Mouse (Mus musculus): ENCODE measurements at regions not wholly inside any gene's neighbourhood (a gene's known extent, or its start where the extent isn't known, plus 50 kb on each side); places are given as distances from the start of the nearest gene placed in this dataset.

- no peak for TF ChIP-seq MXI1 (IDR thresholded peaks at IDR 0.05; ENCODE audit: low read depth, low read length)
- TF ChIP-seq ZKSCAN1 (IDR thresholded peaks at IDR 0.05; ENCODE audit: borderline replicate concordance, low read depth, low read length): no peak
- no peak for TF ChIP-seq HCFC1 (IDR thresholded peaks at IDR 0.05; ENCODE audit: low read depth, low read length)
- TF ChIP-seq ZMIZ1 (IDR thresholded peaks at IDR 0.05; ENCODE audit: low read depth, low read length): no peak
- TF ChIP-seq MAFK (IDR thresholded peaks at IDR 0.05; ENCODE audit: insufficient replicate concordance, low read length): no peak
- no peak for TF ChIP-seq KAT2A (IDR thresholded peaks at IDR 0.05; ENCODE audit: insufficient replicate concordance, low read length)
- TF ChIP-seq GABPA (IDR thresholded peaks at IDR 0.05; ENCODE audit: insufficient replicate concordance, low read depth, low read length): no peak
- no peak for TF ChIP-seq RCOR1 (conservative IDR thresholded peaks at IDR 0.05; ENCODE audit: low read depth, low read length)
- TF ChIP-seq E2F4 (IDR thresholded peaks at IDR 0.05; ENCODE audit: insufficient replicate concordance, low read depth, low read length): no peak
- TF ChIP-seq ELF1 (IDR thresholded peaks at IDR 0.05; ENCODE audit: low read depth, low read length): no peak
- TF ChIP-seq ETS1 (conservative IDR thresholded peaks at IDR 0.05; ENCODE audit: low read depth, low read length): no peak
- dilution Hi-C loops (cut with MboI; ENCODE audit: extremely low pct_ligation_motif_present, extremely low pct_unique_long_range_greater_than_20kb, low sequenced_read_pairs) (no loop called here), in situ Hi-C loops (cut with MboI; ENCODE audit: low pct_ligation_motif_present, low pct_unique_long_range_greater_than_20kb, low sequenced_read_pairs) (no loop called here)
- DNase-seq (ENCODE audit: extremely low read depth): no peak
- H3K4me3 ChIP-seq (replicated peaks in 1 of 3; ENCODE audit: low read depth in 2 of 3, low read length in 2 of 3, poor library complexity in 1 of 3): no peak overlapping the region
- H3K79me2 ChIP-seq (replicated peaks; ENCODE audit: control insufficient read depth, extremely low read depth, insufficient read depth, poor library complexity, severe bottlenecking): no peaks in the 10 kb centered on the region
- H3K27me3 ChIP-seq (replicated peaks): no peaks in the 10 kb centered on the region
- H3K9ac ChIP-seq (ENCODE audit: insufficient read depth, low read depth): no peak overlapping the region
- H3K4me1 ChIP-seq (ENCODE audit: control insufficient read depth in 1 of 2, insufficient read depth in 2 of 2): peaks cover 0 to 12% of the 10 kb centered on the region in 2 experiments; a peak in 2 of 4 replicates
- H3K27ac ChIP-seq (ENCODE audit: insufficient read depth, low read depth): no peak overlapping the region
- H3K4me2 ChIP-seq (ENCODE audit: insufficient read depth, low read depth, poor library complexity, severe bottlenecking): no peak overlapping the region
- no peaks in the 10 kb centered on the region for H3K36me3 ChIP-seq (replicated peaks in 1 of 2; ENCODE audit: control insufficient read depth in 1 of 2, insufficient read depth in 1 of 2, low read length in 1 of 2)
- H3K9me3 ChIP-seq (replicated peaks; ENCODE audit: low read length): no peaks in the 10 kb centered on the region
Observed at GRCm38 (mm10) chr19:28190250-28190649, 179.3 kb upstream of the Rfx3 start.

- TF ChIP-seq ZKSCAN1 (IDR thresholded peaks at IDR 0.05; ENCODE audit: borderline replicate concordance, low read depth, low read length) (no peak), CHD2 (IDR thresholded peaks at IDR 0.05; ENCODE audit: low read length) (no peak), ZC3H11A (IDR thresholded peaks at IDR 0.05; ENCODE audit: low read depth, low read length) (no peak), USF1 (IDR thresholded peaks at IDR 0.05; ENCODE audit: low read depth, low read length) (no peak), MXI1 (IDR thresholded peaks at IDR 0.05; ENCODE audit: low read depth, low read length) (no peak), UBTF (IDR thresholded peaks at IDR 0.05; ENCODE audit: low read depth, low read length) (no peak)
- dilution Hi-C loops (cut with MboI; ENCODE audit: extremely low pct_ligation_motif_present, extremely low pct_unique_long_range_greater_than_20kb, low sequenced_read_pairs): no loop called here
Observed at GRCm38 (mm10) chr19:28188363-28188762, 177.4 kb upstream of the Rfx3 start.

More at GRCm38 (mm10) chr19:28188363-28188762, 177.4 kb upstream of the Rfx3 start:
- Histone ChIP-seq H3K9me3 (replicated peaks; ENCODE audit: low read length) (no peaks in the 10 kb centered on the region), H3K36me3 (replicated peaks in 1 of 2; ENCODE audit: control insufficient read depth in 1 of 2, insufficient read depth in 1 of 2, low read length in 1 of 2) (no peaks in the 10 kb centered on the region), H3K4me2 (ENCODE audit: insufficient read depth, low read depth, poor library complexity, severe bottlenecking) (no peak overlapping the region), H3K9ac (ENCODE audit: insufficient read depth, low read depth) (no peak overlapping the region), H3K4me1 (ENCODE audit: control insufficient read depth in 1 of 2, insufficient read depth in 2 of 2) (peaks cover 0 to 12% of the 10 kb centered on the region in 2 experiments; a peak in 2 of 4 replicates), H3K79me2 (replicated peaks; ENCODE audit: control insufficient read depth, extremely low read depth, insufficient read depth, poor library complexity, severe bottlenecking) (no peaks in the 10 kb centered on the region), H3K4me3 (replicated peaks in 1 of 3; ENCODE audit: low read depth in 2 of 3, low read length in 2 of 3, poor library complexity in 1 of 3) (no peak overlapping the region), H3K27me3 (replicated peaks) (no peaks in the 10 kb centered on the region), H3K27ac (ENCODE audit: insufficient read depth, low read depth) (no peak overlapping the region)
- in situ Hi-C loops (cut with MboI; ENCODE audit: low pct_ligation_motif_present, low pct_unique_long_range_greater_than_20kb, low sequenced_read_pairs): no loop called here
- no peak for DNase-seq (ENCODE audit: extremely low read depth)

Measured in CH12.LX (cell line).